Mouse (Mus musculus): ENCODE measurements around the gene Ankrd13a. TPM values are rescaled to one million over a fixed set of nuclear protein-coding genes. Genes with fewer than 3 reads are reported as not detected.

Ankrd13a gene
- polyA plus RNA-seq, 1 experiment from 2014 or later, result 71.9 TPM

DNA sequence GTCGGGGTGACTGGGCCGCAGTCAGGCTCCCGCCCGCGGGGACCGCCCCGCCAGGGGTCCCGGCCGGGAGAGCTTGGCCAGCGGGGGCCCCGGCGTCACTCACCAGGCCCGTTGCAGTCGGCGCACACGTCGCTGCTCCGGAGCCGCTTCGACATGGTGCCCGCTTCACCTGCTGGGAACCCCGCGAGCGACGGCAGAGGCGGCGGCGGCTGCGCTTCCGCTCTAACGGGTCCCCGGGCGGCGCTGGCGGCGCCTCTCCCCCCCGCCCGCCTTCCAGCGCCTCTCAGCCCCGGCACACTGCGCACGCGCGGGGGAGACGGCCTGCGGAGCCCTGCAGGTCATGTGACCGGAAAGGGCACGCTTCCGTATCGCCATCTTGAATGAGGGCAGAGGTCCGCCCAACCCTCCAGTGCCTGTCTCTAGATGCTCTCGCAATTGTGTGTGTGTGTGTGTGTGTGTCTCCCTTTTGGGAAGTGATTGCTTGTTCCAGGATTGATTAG is 1.2 kb upstream of the Ankrd13a start:
- Histone ChIP-seq H3K4me2 (peak overlapping the region; percentile 91), H3K9ac (ENCODE audit: low read length) (peak overlapping the region; percentile 91), H3K4me3 (ENCODE audit: low read depth, low read length) (peak overlapping the region; percentile 99), H3K36me3 (ENCODE audit: control insufficient read depth, insufficient read depth, low read length) (no peaks in the 10 kb centered on the region), H3K4me1 (ENCODE audit: control insufficient read depth, insufficient read depth, low read length) (peaks cover 22% of the 10 kb centered on the region), H3K27ac (ENCODE audit: low read depth, low read length) (peak overlapping the region; percentile 42; the same call in 1 of the 2 replicates), H3K9me3 (ENCODE audit: control insufficient read depth, low read length) (no peaks in the 10 kb centered on the region), H3K27me3 (ENCODE audit: control insufficient read depth, insufficient read depth, low read length) (no peaks in the 10 kb centered on the region)
- peak; percentile 85 for ATAC-seq (ENCODE audit: low FRiP score)
- DNase-seq (ENCODE audit: low spot score, missing footprints), result peak; percentile 99
- WGBS, result under 1% methylated on average over 49 of the region's 52 CpGs

DNA sequence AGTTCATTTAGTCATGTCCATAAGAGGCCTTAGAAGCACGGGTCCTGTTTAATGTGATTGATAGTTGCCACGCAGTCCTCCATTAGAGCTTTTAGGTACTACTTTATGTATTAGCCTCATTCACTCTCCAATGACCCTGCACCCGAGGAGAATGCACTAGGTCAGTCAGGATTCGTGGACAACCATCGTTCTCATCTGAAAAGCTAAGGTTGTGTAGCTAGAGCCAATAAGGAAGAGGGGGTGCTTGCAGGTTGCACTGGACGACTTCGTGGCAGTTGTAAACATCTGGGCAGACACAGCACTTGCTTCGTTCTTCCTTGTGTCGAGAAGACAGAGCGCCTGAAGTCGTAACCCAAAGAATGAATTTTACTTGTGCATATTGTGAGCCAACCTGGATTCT is 697 bp upstream of the Ankrd13a start:
- Histone ChIP-seq H3K27ac (ENCODE audit: low read depth, low read length) (peak overlapping the region; percentile 42; the same call in 1 of the 2 replicates), H3K36me3 (ENCODE audit: control insufficient read depth, insufficient read depth, low read length) (no peaks in the 10 kb centered on the region), H3K9me3 (ENCODE audit: control insufficient read depth, low read length) (no peaks in the 10 kb centered on the region), H3K27me3 (ENCODE audit: control insufficient read depth, insufficient read depth, low read length) (no peaks in the 10 kb centered on the region), H3K9ac (ENCODE audit: low read length) (peak overlapping the region; percentile 91), H3K4me3 (ENCODE audit: low read depth, low read length) (peak overlapping the region; percentile 99), H3K4me2 (peak overlapping the region; percentile 91), H3K4me1 (ENCODE audit: control insufficient read depth, insufficient read depth, low read length) (peaks cover 22% of the 10 kb centered on the region)
- DNase-seq (ENCODE audit: low spot score, missing footprints), result peak; percentile 92
- 3% methylated on average over 11 of the region's 11 CpGs for WGBS
- ATAC-seq (ENCODE audit: low FRiP score), result no peak

DNA sequence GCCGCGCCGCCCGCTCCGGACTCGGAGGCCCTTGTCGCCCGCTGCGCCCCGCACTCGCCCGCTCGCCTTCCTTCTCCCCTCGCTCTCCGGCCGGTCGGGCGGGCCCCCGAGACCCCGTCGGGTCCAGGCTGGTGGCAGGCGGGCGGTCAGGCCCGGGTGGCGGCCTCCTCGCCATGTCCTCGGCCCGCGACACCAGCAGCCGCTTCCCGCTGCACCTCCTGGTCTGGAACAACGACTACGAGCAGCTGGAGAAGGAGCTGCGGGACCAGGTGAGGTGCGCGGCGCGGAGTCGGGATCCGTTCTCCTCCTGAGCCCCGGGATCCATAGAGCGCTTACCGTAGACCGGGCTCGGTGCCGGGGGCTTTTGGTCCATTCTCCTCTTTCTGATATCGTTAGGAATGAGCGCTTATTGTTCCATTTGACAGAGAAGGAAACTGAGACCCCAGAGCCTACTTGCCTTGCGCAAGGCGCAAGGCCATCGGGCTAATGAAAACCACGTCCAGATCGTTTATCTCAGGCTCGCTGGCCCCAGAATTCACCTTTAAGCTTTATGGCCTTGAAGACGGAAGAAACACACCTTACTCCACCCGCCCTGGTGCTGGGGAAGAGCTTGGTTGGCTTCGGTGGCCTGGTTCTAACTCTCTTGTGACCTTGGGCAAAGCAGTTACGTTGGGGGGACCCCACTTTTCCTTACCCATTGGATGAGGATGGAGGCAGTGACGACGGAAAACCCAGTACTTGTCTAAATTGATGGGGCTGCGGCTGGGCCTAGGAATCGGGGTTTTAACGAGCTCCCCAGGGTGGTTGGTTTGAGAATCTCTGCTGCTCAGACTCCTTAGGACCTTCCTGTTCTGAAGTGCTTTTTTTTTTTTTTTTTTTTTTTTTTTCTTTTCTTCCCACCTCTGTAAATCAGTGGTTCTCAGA is 841 bp downstream of the Ankrd13a start, which contains the start of gene Git2:
Git2 (minus strand) TSS at position 462 of the 924 bp plus-strand sequence.
- DNase-seq (ENCODE audit: low spot score, missing footprints) (peak; percentile 92), ATAC-seq (ENCODE audit: low FRiP score) (no peak)
- H3K36me3 ChIP-seq (ENCODE audit: control insufficient read depth, insufficient read depth, low read length), result no peaks in the 10 kb centered on the region
- H3K4me2 ChIP-seq, result peak within 1 kb of the TSS; percentile 91
- H3K4me3 ChIP-seq (ENCODE audit: low read depth, low read length), result peak within 1 kb of the TSS; percentile 99
- H3K9me3 ChIP-seq (ENCODE audit: control insufficient read depth, low read length), result no peaks in the 10 kb centered on the region
- H3K27me3 ChIP-seq (ENCODE audit: control insufficient read depth, insufficient read depth, low read length), result no peaks in the 10 kb centered on the region
- H3K27ac ChIP-seq (ENCODE audit: low read depth, low read length), result peak within 1 kb of the TSS; percentile 80
- peak within 1 kb of the TSS; percentile 91 for H3K9ac ChIP-seq (ENCODE audit: low read length)
- under 1% methylated on average over 60 of the region's 63 CpGs for WGBS
- H3K4me1 ChIP-seq (ENCODE audit: control insufficient read depth, insufficient read depth, low read length), result peaks cover 22% of the 10 kb centered on the region

- no peak for DNase-seq (ENCODE audit: low spot score, missing footprints)
- Histone ChIP-seq H3K9ac (ENCODE audit: low read length) (peak overlapping the region; percentile 91; the same call in 1 of the 2 replicates), H3K4me1 (ENCODE audit: control insufficient read depth, insufficient read depth, low read length) (peaks cover 22% of the 10 kb centered on the region)
Observed at GRCm38 (mm10) chr5:114776174-114776573, 1.7 kb downstream of the Ankrd13a start.

DNA sequence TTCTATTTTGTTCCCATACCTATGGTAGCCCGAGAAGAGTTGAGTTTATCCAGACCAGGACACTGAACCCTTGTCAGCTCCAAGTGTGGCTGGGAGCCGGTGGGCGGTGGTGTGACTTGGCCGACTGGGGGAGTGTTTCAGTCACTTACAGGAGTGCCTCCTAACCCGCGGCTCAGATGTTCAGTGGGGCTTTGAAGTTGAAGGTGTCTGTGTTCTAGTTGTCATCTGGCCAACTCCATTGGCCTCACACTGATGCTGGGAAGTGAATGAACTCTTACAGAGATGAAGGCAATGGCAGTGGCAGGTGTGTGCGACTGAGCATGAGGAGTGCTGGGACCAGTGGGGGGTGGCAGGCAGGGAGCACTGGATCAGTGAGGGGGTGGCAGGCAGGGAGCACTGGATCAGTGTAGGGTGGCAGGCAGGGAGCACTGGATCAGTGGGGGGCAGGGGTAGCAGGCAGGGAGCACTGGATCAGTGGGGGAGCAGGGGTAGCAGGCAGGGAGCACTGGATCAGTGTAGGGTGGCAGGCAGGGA is 5.5 kb downstream of the Ankrd13a start:
- H3K36me3 ChIP-seq (ENCODE audit: control insufficient read depth, insufficient read depth, low read length), result no peaks in the 10 kb centered on the region
- H3K4me3 ChIP-seq (ENCODE audit: low read depth, low read length), result no peak overlapping the region
- DNase-seq (ENCODE audit: low spot score, missing footprints) (no peak), ATAC-seq (ENCODE audit: low FRiP score) (no peak)
- no peak overlapping the region for H3K9ac ChIP-seq (ENCODE audit: low read length)
- H3K9me3 ChIP-seq (ENCODE audit: control insufficient read depth, low read length), result no peaks in the 10 kb centered on the region
- H3K27ac ChIP-seq (ENCODE audit: low read depth, low read length), result no peak overlapping the region
- no peaks in the 10 kb centered on the region for H3K27me3 ChIP-seq (ENCODE audit: control insufficient read depth, insufficient read depth, low read length)
- no peak overlapping the region for H3K4me2 ChIP-seq
- H3K4me1 ChIP-seq (ENCODE audit: control insufficient read depth, insufficient read depth, low read length), result peaks cover 10% of the 10 kb centered on the region
- 85% methylated on average over 7 of the region's 7 CpGs for WGBS

More at GRCm38 (mm10) chr5:114776174-114776573, 1.7 kb downstream of the Ankrd13a start:
- peak overlapping the region; percentile 99 for H3K4me3 ChIP-seq (ENCODE audit: low read depth, low read length)
- ATAC-seq (ENCODE audit: low FRiP score), result no peak
- no peaks in the 10 kb centered on the region for H3K36me3 ChIP-seq (ENCODE audit: control insufficient read depth, insufficient read depth, low read length)
- H3K27me3 ChIP-seq (ENCODE audit: control insufficient read depth, insufficient read depth, low read length), result no peaks in the 10 kb centered on the region
- H3K4me2 ChIP-seq, result peak overlapping the region; percentile 91
- H3K27ac ChIP-seq (ENCODE audit: low read depth, low read length), result no peak overlapping the region
- 80% methylated on average over 7 of the region's 7 CpGs for WGBS
- no peaks in the 10 kb centered on the region for H3K9me3 ChIP-seq (ENCODE audit: control insufficient read depth, low read length)

DNA sequence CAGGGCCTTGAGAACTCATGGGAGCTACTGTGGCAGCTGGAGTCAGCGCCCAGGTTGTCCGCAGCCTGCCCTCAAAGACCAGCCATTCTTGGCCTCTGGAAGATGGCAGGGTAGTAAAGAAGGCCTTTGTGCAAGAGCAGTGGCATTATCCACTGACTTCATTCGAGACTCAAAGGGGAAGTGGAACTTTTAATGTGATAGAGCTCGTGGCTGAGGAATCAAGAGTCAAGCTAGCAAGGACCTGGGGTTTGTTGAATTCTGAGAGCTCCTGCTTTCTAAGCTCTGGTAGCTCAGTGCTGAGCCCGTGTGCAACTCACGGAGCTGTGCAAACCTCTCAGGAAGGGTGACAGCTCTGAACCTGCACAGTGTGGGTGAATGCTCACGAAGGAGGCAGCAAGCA is 6.4 kb downstream of the Ankrd13a start:
- no peak overlapping the region for H3K4me3 ChIP-seq (ENCODE audit: low read depth, low read length)
- peaks cover 5% of the 10 kb centered on the region for H3K4me1 ChIP-seq (ENCODE audit: control insufficient read depth, insufficient read depth, low read length)
- no peak overlapping the region for H3K27ac ChIP-seq (ENCODE audit: low read depth, low read length)
- H3K9me3 ChIP-seq (ENCODE audit: control insufficient read depth, low read length), result no peaks in the 10 kb centered on the region
- H3K36me3 ChIP-seq (ENCODE audit: control insufficient read depth, insufficient read depth, low read length), result no peaks in the 10 kb centered on the region
- no peaks in the 10 kb centered on the region for H3K27me3 ChIP-seq (ENCODE audit: control insufficient read depth, insufficient read depth, low read length)
- WGBS, result 87% methylated on average over 7 of the region's 7 CpGs
- no peak overlapping the region for H3K9ac ChIP-seq (ENCODE audit: low read length)
- no peak for DNase-seq (ENCODE audit: low spot score, missing footprints)
- no peak overlapping the region for H3K4me2 ChIP-seq
- ATAC-seq (ENCODE audit: low FRiP score), result no peak

DNA sequence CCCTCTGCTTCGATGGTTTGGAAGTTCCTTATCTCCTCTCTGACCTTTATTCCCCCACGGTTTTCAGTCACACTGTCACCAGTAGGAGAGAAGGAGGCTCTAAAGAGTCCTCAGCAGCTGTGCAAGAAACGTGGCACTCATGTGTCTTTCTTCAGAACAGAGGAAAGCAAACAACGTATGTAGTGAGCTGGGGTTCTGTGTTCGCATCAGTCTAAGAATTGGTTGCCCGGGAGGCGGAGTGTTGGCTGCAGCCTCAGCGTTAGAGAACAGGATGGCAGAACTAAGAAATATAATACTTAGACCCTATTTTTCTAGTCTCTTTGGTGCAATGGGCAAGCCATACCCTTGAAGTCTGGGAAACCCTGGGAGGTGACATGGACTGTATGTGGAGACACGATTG is 8.5 kb downstream of the Ankrd13a start:
- Histone ChIP-seq H3K9ac (ENCODE audit: low read length) (no peak overlapping the region), H3K9me3 (ENCODE audit: control insufficient read depth, low read length) (no peaks in the 10 kb centered on the region), H3K27me3 (ENCODE audit: control insufficient read depth, insufficient read depth, low read length) (no peaks in the 10 kb centered on the region), H3K36me3 (ENCODE audit: control insufficient read depth, insufficient read depth, low read length) (no peaks in the 10 kb centered on the region), H3K27ac (ENCODE audit: low read depth, low read length) (no peak overlapping the region), H3K4me1 (ENCODE audit: control insufficient read depth, insufficient read depth, low read length) (no peaks in the 10 kb centered on the region; the same call in 1 of the 2 replicates), H3K4me2 (no peak overlapping the region), H3K4me3 (ENCODE audit: low read depth, low read length) (no peak overlapping the region)
- ATAC-seq (ENCODE audit: low FRiP score), result no peak
- no peak for DNase-seq (ENCODE audit: low spot score, missing footprints)
- WGBS, result 88% methylated on average over 9 of the region's 9 CpGs

DNA sequence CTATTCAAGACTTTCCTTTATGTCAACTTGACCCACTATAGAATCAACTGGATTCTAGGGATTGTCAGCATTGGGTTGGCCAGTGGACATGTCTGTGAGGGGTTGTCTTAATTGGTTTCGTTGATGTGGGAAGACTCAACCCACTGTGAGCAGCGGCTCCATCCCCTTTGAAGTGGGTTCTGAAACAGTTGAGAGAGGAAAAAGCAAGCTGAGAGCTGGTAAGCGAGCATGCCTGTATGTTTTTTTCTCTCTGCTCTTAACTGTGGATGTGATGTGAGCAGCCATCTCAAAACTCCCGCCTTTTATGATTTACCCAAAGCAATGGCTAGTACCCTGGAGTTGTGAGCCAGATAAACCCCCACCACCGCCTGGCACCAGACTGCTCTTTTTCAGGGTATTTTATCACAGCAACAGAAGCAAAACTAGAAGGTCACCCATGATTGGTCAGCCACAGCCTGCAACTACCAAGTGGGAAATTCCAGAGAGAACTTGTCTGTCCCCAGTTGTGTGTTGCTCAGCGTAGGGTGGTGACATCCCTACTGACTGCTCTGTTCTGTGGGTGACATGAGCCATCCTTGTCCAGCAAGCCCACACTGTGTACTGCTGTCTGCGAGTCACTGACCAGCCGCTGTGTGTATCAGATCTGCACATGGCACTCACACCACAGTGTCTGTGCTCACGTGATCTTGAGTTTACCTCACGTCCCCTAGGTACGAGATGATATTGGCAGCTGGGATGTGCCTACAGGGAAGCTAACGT is 9.1 kb downstream of the Ankrd13a start:
- H3K9ac ChIP-seq (ENCODE audit: low read length), result no peak overlapping the region
- no peak for ATAC-seq (ENCODE audit: low FRiP score)
- no peak overlapping the region for H3K4me2 ChIP-seq
- H3K36me3 ChIP-seq (ENCODE audit: control insufficient read depth, insufficient read depth, low read length), result no peaks in the 10 kb centered on the region
- no peak overlapping the region for H3K4me3 ChIP-seq (ENCODE audit: low read depth, low read length)
- H3K9me3 ChIP-seq (ENCODE audit: control insufficient read depth, low read length), result no peaks in the 10 kb centered on the region
- H3K27me3 ChIP-seq (ENCODE audit: control insufficient read depth, insufficient read depth, low read length), result no peaks in the 10 kb centered on the region
- no peak for DNase-seq (ENCODE audit: low spot score, missing footprints)
- 87% methylated on average over 12 of the region's 12 CpGs for WGBS
- H3K27ac ChIP-seq (ENCODE audit: low read depth, low read length), result no peak overlapping the region
- no peaks in the 10 kb centered on the region; the same call in 1 of the 2 replicates for H3K4me1 ChIP-seq (ENCODE audit: control insufficient read depth, insufficient read depth, low read length)

Data from midbrain, embryonic 11.5 days (tissue).